8 mouse cellular contexts compared by ENCODE assay signal in the genomic region with DNA sequence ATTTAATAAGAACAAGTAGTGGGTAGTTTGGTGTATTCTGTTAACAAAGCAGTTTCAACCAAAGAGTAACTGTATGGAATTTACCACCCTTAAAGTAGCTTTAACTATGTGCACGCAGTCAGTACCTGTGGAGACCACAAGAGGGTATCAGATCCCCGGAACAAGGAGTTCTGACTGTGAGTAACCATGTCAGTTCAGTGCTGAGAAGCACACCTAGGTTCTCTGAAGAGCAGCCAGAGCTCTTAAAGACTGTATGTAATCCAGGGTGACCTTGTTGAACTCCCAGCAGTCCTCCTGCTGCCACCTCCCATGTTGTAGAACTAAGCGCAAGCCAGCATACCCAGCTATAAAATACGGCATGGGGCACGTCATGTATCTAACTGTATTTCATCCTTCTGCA. TPM values are rescaled to one million over a fixed set of nuclear protein-coding genes. Genes with fewer than 3 reads are reported as not detected.
DNase-seq lines count a peak whose midpoint lies in the region; ATAC-seq and TF ChIP-seq lines count a peak whose summit lies in the region.

No protein-coding gene starts in this region.

- TF ChIP-seq CTCF in kidney, postnatal 0 days (IDR thresholded peaks at IDR 0.05; ENCODE audit: low read depth): peak; percentile 76

- peaks cover 37% of the 10 kb centered on the region for H3K36me3 ChIP-seq in embryonic facial prominence, embryonic 13.5 days
- H3K36me3 ChIP-seq in heart, embryonic 15.5 days: peaks cover 35% of the 10 kb centered on the region
- peaks cover 22% of the 10 kb centered on the region for H3K36me3 ChIP-seq in kidney, postnatal 0 days (ENCODE audit: insufficient read depth, low read length)

- WGBS in embryonic facial prominence, embryonic 13.5 days: 61% methylated on average over 5 of the region's 5 CpGs
- WGBS in heart, embryonic 15.5 days: 29% methylated on average over 5 of the region's 5 CpGs
- 36% methylated on average over 5 of the region's 5 CpGs for WGBS in kidney, postnatal 0 days

- H3K9ac ChIP-seq in embryonic facial prominence, embryonic 13.5 days: no peak overlapping the region
- H3K9ac ChIP-seq in heart, embryonic 15.5 days: 0 out of 2 replicates have a peak overlapping the region, but pooled peaks have one; percentile 3
- no peak overlapping the region for H3K9ac ChIP-seq in kidney, postnatal 0 days (ENCODE audit: low read depth, low read length)

- 0 out of 2 replicates have a peak overlapping the region, but pooled peaks have one; percentile 4 for H3K27ac ChIP-seq in embryonic facial prominence, embryonic 13.5 days
- peak overlapping the region; percentile 88 for H3K27ac ChIP-seq in heart, embryonic 15.5 days
- H3K27ac ChIP-seq in kidney, postnatal 0 days: peak overlapping the region; percentile 62

- H3K4me1 ChIP-seq in embryonic facial prominence, embryonic 13.5 days: peaks cover 26% of the 10 kb centered on the region
- peaks cover 39% of the 10 kb centered on the region for H3K4me1 ChIP-seq in heart, embryonic 15.5 days (replicated peaks)
- H3K4me1 ChIP-seq in kidney, postnatal 0 days (replicated peaks; ENCODE audit: insufficient read depth, low read length): peaks cover 18% of the 10 kb centered on the region; the same call in 1 of the 2 replicates

- no peak for DNase-seq in frontal cortex, postnatal 14 days (ENCODE audit: low spot score in 2 of 2)
- DNase-seq in R1 (ENCODE audit: low read depth, low spot score): peak; percentile 86
- DNase-seq in kidney, postnatal 0 days (ENCODE audit: low spot score): peak; percentile 83
- DNase-seq in lung, postnatal 25 days (ENCODE audit: low spot score): peak; percentile 80
- DNase-seq in spleen, postnatal 14 days (ENCODE audit: low spot score in 2 of 2): peak; percentile 33 to 64

- H3K4me2 ChIP-seq in embryonic facial prominence, embryonic 13.5 days: peak overlapping the region; percentile 73
- H3K4me2 ChIP-seq in heart, embryonic 15.5 days: peak overlapping the region; percentile 62
- peak overlapping the region; percentile 65 for H3K4me2 ChIP-seq in kidney, postnatal 0 days (ENCODE audit: low read length)

- peak; percentile 46; the same call in 1 of the 2 replicates for ATAC-seq in frontal cortex, adult (ENCODE audit: low TSS enrichment)
- no peak for ATAC-seq in embryonic facial prominence, embryonic 13.5 days (ENCODE audit: insufficient number of reproducible peaks, insufficient read depth, low FRiP score, low TSS enrichment, low read depth)
- no peak for ATAC-seq in heart, embryonic 15.5 days (replicated peaks; ENCODE audit: insufficient number of reproducible peaks, insufficient read depth, low FRiP score, low read depth)
- ATAC-seq in kidney, postnatal 0 days (replicated peaks; ENCODE audit: low FRiP score, low read depth): no peak

- H3K27me3 ChIP-seq in embryonic facial prominence, embryonic 13.5 days: no peaks in the 10 kb centered on the region
- no peaks in the 10 kb centered on the region for H3K27me3 ChIP-seq in heart, embryonic 15.5 days
- H3K27me3 ChIP-seq in kidney, postnatal 0 days (ENCODE audit: insufficient read depth, low read length): no peaks in the 10 kb centered on the region

- no peaks in the 10 kb centered on the region for H3K9me3 ChIP-seq in embryonic facial prominence, embryonic 13.5 days
- H3K9me3 ChIP-seq in heart, embryonic 15.5 days (replicated peaks): no peaks in the 10 kb centered on the region
- no peaks in the 10 kb centered on the region for H3K9me3 ChIP-seq in kidney, postnatal 0 days (replicated peaks; ENCODE audit: low read length)

- H3K4me3 ChIP-seq in embryonic facial prominence, embryonic 13.5 days: peak overlapping the region; percentile 17
- peak overlapping the region; percentile 95 for H3K4me3 ChIP-seq in heart, embryonic 15.5 days
- peak overlapping the region; percentile 1; the same call in 1 of the 2 replicates for H3K4me3 ChIP-seq in kidney, postnatal 0 days (replicated peaks; ENCODE audit: low read depth, low read length)

RNA-seq across cellular contexts. Expression of a gene that starts 14.2 kb away (rescaled TPM):
- polyA plus RNA-seq in embryonic facial prominence, embryonic 13.5 days (2015; fragmentation: Nextera tagmentation; extraction: Ambion mirVana): 237 and 252 TPM in 2 replicates
- 154 and 159 TPM in 2 replicates for polyA plus RNA-seq in heart, embryonic 15.5 days (2015; fragmentation: Nextera tagmentation; extraction: Ambion mirVana)
- polyA plus RNA-seq in kidney, postnatal 0 days (2015; fragmentation: Nextera tagmentation; extraction: Ambion mirVana): 156 and 160 TPM in 2 replicates

RNA-seq across cellular contexts. Expression of a gene that starts 43.0 kb away (rescaled TPM):
- polyA plus RNA-seq in embryonic facial prominence, embryonic 13.5 days (2015; fragmentation: Nextera tagmentation; extraction: Ambion mirVana): 402 and 411 TPM in 2 replicates
- 912 and 1,036 TPM in 2 replicates for polyA plus RNA-seq in heart, embryonic 15.5 days (2015; fragmentation: Nextera tagmentation; extraction: Ambion mirVana)
- polyA plus RNA-seq in kidney, postnatal 0 days (2015; fragmentation: Nextera tagmentation; extraction: Ambion mirVana): 894 and 974 TPM in 2 replicates

Comparison
In these comparisons a context has a peak if more than half of its experiments do, and no peak if none do; other contexts are left out.
1. DNase-seq: peak in R1 (single experiment), kidney, postnatal 0 days (single experiment), lung, postnatal 25 days (single experiment) and spleen, postnatal 14 days (2 of 2); none in frontal cortex, postnatal 14 days (0 of 2).
2. H3K27ac ChIP-seq: peak in every context shown above with its lines; median percentile 88 in heart, embryonic 15.5 days; 62 in kidney, postnatal 0 days; 4 in embryonic facial prominence, embryonic 13.5 days.
3. H3K4me3 ChIP-seq: peak in every context shown above with its lines; median percentile 95 in heart, embryonic 15.5 days; 17 in embryonic facial prominence, embryonic 13.5 days; 1 in kidney, postnatal 0 days.
4. Peak in every context shown above with its lines, with median percentiles within 50 percentile points of each other: H3K4me2 ChIP-seq.